Mouse (Mus musculus): ENCODE measurements at regions not wholly inside any gene's neighbourhood (a gene's known extent, or its start where the extent isn't known, plus 50 kb on each side); places are given as distances from the start of the nearest gene placed in this dataset.

- no peak for DNase-seq (ENCODE audit: low read depth, low spot score)
These were observed 684.9 kb upstream of the Adgrl4 start for GRCm38 (mm10) chr3:150752787-150753186.

DNA sequence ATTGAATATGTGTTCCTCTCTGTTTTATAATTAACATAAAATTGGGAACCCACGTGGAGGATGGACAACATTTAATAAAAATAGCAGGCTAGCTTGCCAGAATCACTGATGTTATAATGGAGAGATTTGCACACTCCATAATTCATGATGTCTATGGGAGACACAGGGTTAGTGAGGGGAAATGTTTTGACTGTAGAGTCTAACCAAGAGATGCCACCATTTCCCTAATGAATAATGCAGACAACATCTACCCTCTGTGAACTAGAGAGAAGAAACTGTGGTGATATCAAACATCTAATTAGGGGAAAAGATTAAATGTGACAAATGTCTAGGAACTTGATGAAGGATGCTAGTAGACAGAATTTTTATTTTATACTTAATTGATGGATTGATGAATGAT is 677.8 kb upstream of the Adgrl4 start:
- no peak for DNase-seq (ENCODE audit: low read depth, low spot score)

- DNase-seq (ENCODE audit: low read depth, low spot score), result no peak
These were observed 653.1 kb upstream of the Adgrl4 start for GRCm38 (mm10) chr3:150784576-150784975.

GRCm38 (mm10) chr3:150817807-150818206 is 619.9 kb upstream of the Adgrl4 start:
- no peak for DNase-seq (ENCODE audit: low read depth, low spot score)

DNA sequence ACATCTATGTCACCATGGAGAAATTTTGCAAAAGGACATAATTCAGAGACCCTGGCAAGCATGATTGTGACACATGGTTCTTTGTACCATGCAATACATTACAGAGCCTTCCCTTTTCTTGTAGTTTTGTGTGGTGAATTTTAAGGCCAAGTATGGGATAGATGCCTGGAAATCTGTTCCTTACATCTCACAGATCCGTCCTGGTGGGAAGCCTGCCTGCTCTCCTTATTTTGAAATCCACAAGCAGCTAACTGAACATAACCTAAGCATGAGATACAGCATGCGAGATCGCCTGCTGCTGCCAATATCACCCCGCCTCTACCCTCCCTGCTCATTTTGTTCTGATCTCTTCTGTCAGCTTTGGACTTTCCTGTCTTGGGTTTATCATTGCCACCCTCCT is 618.3 kb upstream of the Adgrl4 start:
- no peak for DNase-seq (ENCODE audit: low read depth, low spot score)

GRCm38 (mm10) chr3:150820039-150820438 is 617.6 kb upstream of the Adgrl4 start:
- no peak for DNase-seq (ENCODE audit: low read depth, low spot score)

GRCm38 (mm10) chr3:150846029-150846428 is 591.7 kb upstream of the Adgrl4 start:
- no peak for DNase-seq (ENCODE audit: low read depth, low spot score)

- no peak for DNase-seq (ENCODE audit: low read depth, low spot score)
These were observed 585.6 kb upstream of the Adgrl4 start for GRCm38 (mm10) chr3:150852107-150852506.

DNA sequence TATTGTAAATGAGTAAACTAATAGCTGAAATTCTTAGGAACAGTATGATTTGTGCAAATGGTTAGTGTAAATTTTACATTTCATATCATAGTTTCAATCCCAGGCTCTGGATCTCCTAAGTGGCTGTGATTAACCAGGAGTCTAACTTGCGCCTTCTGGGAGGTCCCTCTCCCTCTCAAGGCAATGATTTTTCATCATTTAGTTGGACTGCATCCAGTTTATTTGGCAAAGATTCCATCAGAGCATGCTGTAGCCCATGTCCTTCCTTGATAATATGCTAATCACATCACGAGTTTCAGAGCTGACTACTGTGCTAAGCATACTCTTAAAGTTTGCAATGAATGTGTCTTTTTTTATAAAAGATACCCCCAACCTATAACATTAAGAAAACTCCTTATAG is 541.0 kb upstream of the Adgrl4 start:
- DNase-seq (ENCODE audit: low read depth, low spot score), result no peak

GRCm38 (mm10) chr3:150910091-150910490 is 527.6 kb upstream of the Adgrl4 start:
- DNase-seq (ENCODE audit: low read depth, low spot score), result no peak

- DNase-seq (ENCODE audit: low read depth, low spot score), result no peak
These were observed 482.8 kb upstream of the Adgrl4 start for GRCm38 (mm10) chr3:150954897-150955296.

DNA sequence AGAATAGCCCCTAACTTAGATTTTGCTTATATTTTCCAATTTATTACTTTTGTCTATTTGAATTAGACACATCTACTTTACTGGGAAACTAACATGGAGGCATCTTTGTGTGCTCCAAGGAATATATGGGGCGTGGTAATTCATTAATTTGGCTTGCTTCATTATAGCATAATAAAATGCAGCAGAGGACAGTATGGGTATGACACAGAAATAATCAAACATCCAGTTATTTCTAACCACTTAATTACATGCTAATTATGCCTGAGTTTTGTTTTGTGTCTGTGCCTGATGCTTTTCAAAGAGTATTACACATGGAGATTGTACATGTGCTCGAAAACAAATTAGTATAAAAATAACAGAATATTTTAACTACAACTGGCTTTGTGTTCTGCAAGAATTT is 438.0 kb upstream of the Adgrl4 start:
- DNase-seq (ENCODE audit: low read depth, low spot score), result no peak

GRCm38 (mm10) chr3:151000217-151000616 is 437.5 kb upstream of the Adgrl4 start:
- no peak for DNase-seq (ENCODE audit: low read depth, low spot score)

- DNase-seq (ENCODE audit: low read depth, low spot score), result peak; percentile 2
These were observed 435.7 kb upstream of the Adgrl4 start for GRCm38 (mm10) chr3:151001881-151002412.

GRCm38 (mm10) chr3:151003524-151003923 is 434.2 kb upstream of the Adgrl4 start:
- no peak for DNase-seq (ENCODE audit: low read depth, low spot score)

DNA sequence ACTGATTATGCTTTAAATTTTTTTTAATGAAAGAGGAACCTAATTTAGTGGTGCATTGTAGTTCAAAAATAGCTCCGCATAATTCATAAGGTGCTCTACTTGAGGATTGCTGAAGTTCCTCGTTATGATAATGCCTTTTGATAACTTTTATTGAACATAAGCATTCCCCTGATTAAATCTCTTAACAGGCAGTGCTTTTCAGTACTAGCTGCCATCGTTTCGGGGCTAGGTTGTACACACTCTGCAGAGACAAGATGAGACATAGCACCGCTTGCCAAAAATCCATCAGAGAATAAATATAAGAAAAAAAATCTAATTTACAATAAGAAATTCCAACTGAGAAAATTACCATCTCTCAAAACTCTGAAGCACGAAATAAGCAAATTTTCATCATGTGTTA is 433.7 kb upstream of the Adgrl4 start:
- DNase-seq (ENCODE audit: low read depth, low spot score), result no peak

- no peak for DNase-seq (ENCODE audit: low read depth, low spot score)
These were observed 417.7 kb upstream of the Adgrl4 start for GRCm38 (mm10) chr3:151020014-151020413.

GRCm38 (mm10) chr3:151057491-151057890 is 380.2 kb upstream of the Adgrl4 start:
- DNase-seq (ENCODE audit: low read depth, low spot score), result no peak

DNA sequence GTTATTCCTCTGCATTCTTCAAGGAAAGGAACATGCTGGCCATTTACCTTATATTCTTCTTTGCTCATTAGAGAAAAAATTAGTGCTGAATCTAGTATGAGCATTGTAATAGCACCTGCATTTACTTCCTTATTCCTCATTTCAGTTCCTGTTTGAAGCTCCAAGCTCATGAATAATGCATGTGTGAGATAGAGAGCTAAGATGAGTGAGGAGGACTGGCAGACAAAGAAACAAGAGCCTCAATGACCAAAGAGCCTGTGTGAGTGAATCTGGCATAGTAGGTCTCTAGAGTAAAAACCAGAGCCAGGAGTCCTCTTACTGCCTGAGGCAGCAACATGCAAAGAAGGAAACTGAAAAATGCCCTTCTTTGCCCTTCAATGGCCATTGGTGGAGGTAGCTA is 365.4 kb upstream of the Adgrl4 start:
- no peak for DNase-seq (ENCODE audit: low read depth, low spot score)

DNA sequence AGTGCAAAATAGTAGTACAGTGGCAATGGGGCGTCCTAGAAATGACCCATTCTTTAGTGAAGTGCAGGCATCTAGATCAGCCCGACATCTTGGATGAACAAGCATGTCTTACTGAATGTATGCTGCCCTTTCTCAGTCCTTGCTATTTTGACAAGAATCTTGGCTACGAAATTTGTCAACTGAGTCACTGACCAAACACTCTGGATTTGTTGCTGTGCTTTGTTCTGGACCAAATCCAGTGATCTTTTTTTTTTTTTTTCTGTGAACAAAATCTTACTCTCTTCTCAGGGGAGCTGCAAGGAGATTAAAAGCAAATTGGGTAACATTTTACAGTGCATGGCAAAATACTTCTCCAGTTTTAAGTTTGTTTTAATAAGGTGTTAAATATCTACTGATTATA is 320.9 kb upstream of the Adgrl4 start:
- no peak for DNase-seq (ENCODE audit: low read depth, low spot score)

GRCm38 (mm10) chr3:151117583-151118041 is 320.1 kb upstream of the Adgrl4 start:
- no peak for DNase-seq (ENCODE audit: low read depth, low spot score)

GRCm38 (mm10) chr3:151124131-151124530 is 313.6 kb upstream of the Adgrl4 start:
- DNase-seq (ENCODE audit: low read depth, low spot score), result no peak

GRCm38 (mm10) chr3:151146889-151147288 is 290.8 kb upstream of the Adgrl4 start:
- no peak for DNase-seq (ENCODE audit: low read depth, low spot score)

DNA sequence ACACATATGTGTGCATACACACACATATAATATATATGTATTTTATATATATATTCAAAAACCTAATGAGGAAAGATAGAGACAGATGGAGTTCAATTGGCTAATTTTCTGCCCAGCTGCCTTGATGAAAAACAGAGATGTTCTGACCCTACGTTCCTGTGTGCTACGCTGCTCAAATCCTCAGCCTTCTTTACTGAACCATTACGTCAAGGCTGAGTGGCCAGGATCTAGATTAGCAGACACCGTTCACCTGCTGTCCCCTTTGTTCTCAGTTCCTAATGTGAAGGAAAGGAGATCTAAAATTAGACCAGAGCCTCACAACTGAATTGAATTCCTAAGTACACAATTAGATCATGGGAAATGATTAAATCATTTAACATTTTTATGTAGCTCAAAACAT is 284.3 kb upstream of the Adgrl4 start:
- DNase-seq (ENCODE audit: low read depth, low spot score), result no peak

Measured in retina, adult 2 months (tissue).